Mouse (Mus musculus): ENCODE measurements at regions not wholly inside any gene's neighbourhood (a gene's known extent, or its start where the extent isn't known, plus 50 kb on each side); places are given as distances from the start of the nearest gene placed in this dataset.

GRCm38 (mm10) chr15:102807353-102807752 is 85.4 kb upstream of the Calcoco1 start:
- Histone ChIP-seq H3K4me2 (replicated peaks; ENCODE audit: low read depth, low read length) (no peak overlapping the region), H3K4me1 (ENCODE audit: control insufficient read depth, insufficient read depth, low read length) (no peaks in the 10 kb centered on the region), H3K27ac (ENCODE audit: low read depth, low read length) (no peak overlapping the region), H3K9me3 (ENCODE audit: control insufficient read depth, low read length) (no peaks in the 10 kb centered on the region), H3K9ac (ENCODE audit: low read depth, low read length) (no peak overlapping the region), H3K27me3 (ENCODE audit: control insufficient read depth, insufficient read depth, low read length) (peaks cover 8% of the 10 kb centered on the region; the same call in 1 of the 2 replicates), H3K4me3 (ENCODE audit: low read length) (no peak overlapping the region), H3K36me3 (ENCODE audit: control insufficient read depth, insufficient read depth, low read length) (no peaks in the 10 kb centered on the region)
- ATAC-seq (ENCODE audit: low FRiP score, low TSS enrichment), result no peak
- 38% methylated on average over 3 of the region's 3 CpGs for WGBS

- 77% methylated on average over 12 of the region's 12 CpGs for WGBS
- Histone ChIP-seq H3K4me2 (replicated peaks; ENCODE audit: low read depth, low read length) (no peak overlapping the region), H3K9ac (ENCODE audit: low read depth, low read length) (no peak overlapping the region), H3K4me1 (ENCODE audit: control insufficient read depth, insufficient read depth, low read length) (no peaks in the 10 kb centered on the region), H3K9me3 (ENCODE audit: control insufficient read depth, low read length) (no peaks in the 10 kb centered on the region), H3K36me3 (ENCODE audit: control insufficient read depth, insufficient read depth, low read length) (no peaks in the 10 kb centered on the region), H3K27ac (ENCODE audit: low read depth, low read length) (no peak overlapping the region), H3K27me3 (ENCODE audit: control insufficient read depth, insufficient read depth, low read length) (no peaks in the 10 kb centered on the region), H3K4me3 (ENCODE audit: low read length) (no peak overlapping the region)
- no peak for ATAC-seq (ENCODE audit: low FRiP score, low TSS enrichment)
Measured at GRCm38 (mm10) chr15:102819181-102819580, 97.2 kb upstream of the Calcoco1 start.

DNA sequence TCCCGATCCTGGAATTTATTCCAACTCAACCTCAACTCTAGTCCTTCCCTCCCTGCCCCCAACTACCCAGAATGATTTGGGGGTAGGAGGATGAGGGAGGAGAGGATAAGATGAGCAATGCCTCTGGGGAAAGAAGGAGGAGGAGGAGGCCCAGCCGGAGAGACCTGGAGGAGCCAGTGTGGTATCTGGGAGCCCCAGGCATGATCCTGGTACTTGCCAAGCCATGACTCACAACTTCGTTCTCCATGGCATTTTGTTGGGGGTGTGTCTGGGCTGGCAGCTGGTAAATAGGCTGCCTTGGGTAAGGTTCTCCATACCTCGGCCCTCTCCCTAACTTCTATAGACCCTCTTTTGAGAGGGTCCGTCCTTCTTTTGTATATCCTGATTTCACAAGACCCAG is 81.2 kb upstream of the Hoxc13 start:
- WGBS, result 87% methylated on average over 5 of the region's 5 CpGs
- no peaks in the 10 kb centered on the region for H3K9me3 ChIP-seq (ENCODE audit: control insufficient read depth, low read length)
- no peaks in the 10 kb centered on the region for H3K4me1 ChIP-seq (ENCODE audit: control insufficient read depth, insufficient read depth, low read length)
- no peak overlapping the region for H3K4me2 ChIP-seq (replicated peaks; ENCODE audit: low read depth, low read length)
- H3K27me3 ChIP-seq (ENCODE audit: control insufficient read depth, insufficient read depth, low read length), result no peaks in the 10 kb centered on the region
- no peak overlapping the region for H3K9ac ChIP-seq (ENCODE audit: low read depth, low read length)
- no peaks in the 10 kb centered on the region for H3K36me3 ChIP-seq (ENCODE audit: control insufficient read depth, insufficient read depth, low read length)
- no peak for ATAC-seq (ENCODE audit: low FRiP score, low TSS enrichment)
- H3K27ac ChIP-seq (ENCODE audit: low read depth, low read length), result no peak overlapping the region
- no peak overlapping the region for H3K4me3 ChIP-seq (ENCODE audit: low read length)

DNA sequence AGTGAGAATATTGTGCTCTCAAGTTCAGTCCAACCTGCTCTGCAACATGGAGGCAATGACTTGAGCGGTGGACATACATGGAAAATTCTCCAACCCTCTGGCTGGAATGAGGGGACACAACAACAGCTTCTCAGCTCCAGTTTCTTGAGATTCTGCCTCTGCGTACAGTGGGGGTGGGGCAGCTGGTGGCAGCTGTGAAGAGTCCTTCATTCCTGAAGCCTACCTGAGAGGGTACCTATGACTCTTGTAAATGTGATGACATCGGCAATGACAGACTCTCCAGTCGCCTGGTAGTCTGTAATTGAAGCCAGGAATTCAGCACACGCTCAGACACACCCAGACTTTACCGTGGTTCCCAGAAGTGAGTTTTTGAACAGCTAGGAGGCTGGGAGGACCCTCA is 58.5 kb upstream of the Hoxc13 start:
- Histone ChIP-seq H3K36me3 (ENCODE audit: control insufficient read depth, insufficient read depth, low read length) (no peaks in the 10 kb centered on the region), H3K27me3 (ENCODE audit: control insufficient read depth, insufficient read depth, low read length) (no peaks in the 10 kb centered on the region), H3K4me1 (ENCODE audit: control insufficient read depth, insufficient read depth, low read length) (no peaks in the 10 kb centered on the region), H3K4me2 (replicated peaks; ENCODE audit: low read depth, low read length) (no peak overlapping the region), H3K4me3 (ENCODE audit: low read length) (no peak overlapping the region), H3K27ac (ENCODE audit: low read depth, low read length) (no peak overlapping the region), H3K9ac (ENCODE audit: low read depth, low read length) (no peak overlapping the region), H3K9me3 (ENCODE audit: control insufficient read depth, low read length) (no peaks in the 10 kb centered on the region)
- WGBS, result 79% methylated on average over 6 of the region's 6 CpGs
- no peak for ATAC-seq (ENCODE audit: low FRiP score, low TSS enrichment)

GRCm38 (mm10) chr15:102866788-102867187 is 54.1 kb upstream of the Hoxc13 start:
- no peak overlapping the region for H3K9ac ChIP-seq (ENCODE audit: low read depth, low read length)
- ATAC-seq (ENCODE audit: low FRiP score, low TSS enrichment), result no peak
- no peak overlapping the region for H3K27ac ChIP-seq (ENCODE audit: low read depth, low read length)
- no peaks in the 10 kb centered on the region for H3K27me3 ChIP-seq (ENCODE audit: control insufficient read depth, insufficient read depth, low read length)
- WGBS, result 85% methylated on average over 3 of the region's 3 CpGs
- H3K4me2 ChIP-seq (replicated peaks; ENCODE audit: low read depth, low read length), result no peak overlapping the region
- H3K36me3 ChIP-seq (ENCODE audit: control insufficient read depth, insufficient read depth, low read length), result no peaks in the 10 kb centered on the region
- H3K4me1 ChIP-seq (ENCODE audit: control insufficient read depth, insufficient read depth, low read length), result no peaks in the 10 kb centered on the region
- no peak overlapping the region for H3K4me3 ChIP-seq (ENCODE audit: low read length)
- H3K9me3 ChIP-seq (ENCODE audit: control insufficient read depth, low read length), result no peaks in the 10 kb centered on the region
